Mouse (Mus musculus): ENCODE results near the gene Rbm48.

DNA sequence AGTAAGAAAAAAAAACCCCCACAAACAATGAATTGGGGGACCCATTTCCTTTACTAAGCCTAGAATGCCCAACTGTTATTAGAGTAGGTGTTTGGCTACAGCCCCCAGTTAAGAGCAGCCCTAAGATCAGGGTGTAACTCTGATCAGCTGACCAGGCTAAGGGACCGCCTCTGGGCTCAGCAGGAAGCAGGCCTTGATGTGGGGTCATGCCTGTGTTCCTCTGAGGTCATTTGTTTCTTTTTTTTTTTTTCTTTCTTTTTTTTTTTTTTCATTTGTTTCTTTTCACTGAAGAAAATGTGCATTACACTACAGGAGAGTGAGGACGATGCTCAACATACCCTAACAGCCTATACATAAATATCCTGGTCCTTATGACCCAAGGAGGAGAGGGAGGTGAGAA lies 18.4 kb downstream of the Rbm48 start:
- TF ChIP-seq POLR2A (IDR thresholded peaks at IDR 0.05; ENCODE audit: extremely low read depth, insufficient read depth, low read length) (no peak), CTCF (IDR thresholded peaks at IDR 0.05; ENCODE audit: low read depth, low read length) (no peak)

Measured in liver, adult 2 months (tissue).